Mouse (Mus musculus): ENCODE measurements at regions not wholly inside any gene's neighbourhood (a gene's known extent, or its start where the extent isn't known, plus 50 kb on each side); places are given as distances from the start of the nearest gene placed in this dataset.

DNA sequence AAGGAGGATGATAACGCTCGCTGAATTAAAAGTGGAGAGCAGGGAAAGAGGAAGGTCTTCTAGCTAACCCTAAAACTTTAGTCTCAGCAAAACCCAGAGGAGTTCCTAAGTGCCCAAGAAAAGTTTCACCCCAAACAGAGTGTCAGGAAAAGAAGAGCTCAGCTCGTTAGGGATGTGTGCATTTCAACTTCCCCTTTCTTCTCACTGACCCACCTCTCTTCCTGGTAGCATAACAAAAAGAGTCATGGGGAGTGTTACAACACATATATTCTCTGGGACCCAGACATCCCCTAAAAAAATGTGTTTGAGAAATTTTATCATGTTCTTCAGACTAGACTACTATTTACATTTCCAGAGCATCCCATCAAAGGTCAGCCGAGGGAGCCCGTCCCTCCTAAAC is 432.6 kb downstream of the Mctp2 start:
- no peak for DNase-seq (ENCODE audit: inconsistent age in 2 of 2, low spot score in 1 of 2)

DNA sequence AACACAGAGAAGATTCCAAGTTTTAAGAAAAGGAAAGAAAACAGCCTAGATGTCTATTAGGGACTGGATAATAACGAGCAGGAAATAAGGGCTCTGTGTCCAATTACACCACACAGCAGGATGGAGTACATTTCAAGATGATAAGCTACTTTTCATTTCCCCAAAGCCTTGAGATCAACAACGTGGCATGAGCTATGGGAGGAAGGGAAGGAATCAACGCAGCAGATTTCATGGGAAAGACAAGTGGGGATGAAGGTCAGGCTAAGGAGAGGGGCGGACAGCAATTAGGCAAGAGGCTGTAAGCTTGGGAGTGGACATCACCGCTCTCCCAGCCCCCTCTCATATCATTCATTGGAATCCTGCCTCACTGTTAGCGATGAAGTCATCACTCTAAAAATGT is 433.5 kb downstream of the Mctp2 start:
- DNase-seq (ENCODE audit: inconsistent age in 2 of 2, low spot score in 1 of 2), result no peak

DNA sequence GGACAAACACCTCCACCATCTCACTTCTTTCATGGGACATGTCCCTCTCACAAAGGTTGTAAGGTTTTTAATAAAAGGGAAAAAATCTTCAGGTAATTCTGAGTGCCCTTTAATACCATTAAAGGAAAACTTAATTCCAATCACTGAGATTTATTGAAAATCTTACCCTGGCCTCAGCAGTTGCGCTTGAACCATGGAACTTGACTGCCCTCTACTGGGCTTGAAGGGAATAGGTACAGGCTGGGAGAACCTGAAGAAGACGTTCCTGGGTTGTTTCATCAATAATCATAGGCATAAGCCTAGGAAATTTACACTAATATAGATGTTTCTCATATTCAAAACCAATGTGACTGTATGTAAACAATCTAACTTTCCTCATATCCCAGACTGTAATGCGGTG is 439.3 kb downstream of the Mctp2 start:
- DNase-seq (ENCODE audit: inconsistent age in 2 of 2, low spot score in 1 of 2), result peak; percentile 37 to 82

DNA sequence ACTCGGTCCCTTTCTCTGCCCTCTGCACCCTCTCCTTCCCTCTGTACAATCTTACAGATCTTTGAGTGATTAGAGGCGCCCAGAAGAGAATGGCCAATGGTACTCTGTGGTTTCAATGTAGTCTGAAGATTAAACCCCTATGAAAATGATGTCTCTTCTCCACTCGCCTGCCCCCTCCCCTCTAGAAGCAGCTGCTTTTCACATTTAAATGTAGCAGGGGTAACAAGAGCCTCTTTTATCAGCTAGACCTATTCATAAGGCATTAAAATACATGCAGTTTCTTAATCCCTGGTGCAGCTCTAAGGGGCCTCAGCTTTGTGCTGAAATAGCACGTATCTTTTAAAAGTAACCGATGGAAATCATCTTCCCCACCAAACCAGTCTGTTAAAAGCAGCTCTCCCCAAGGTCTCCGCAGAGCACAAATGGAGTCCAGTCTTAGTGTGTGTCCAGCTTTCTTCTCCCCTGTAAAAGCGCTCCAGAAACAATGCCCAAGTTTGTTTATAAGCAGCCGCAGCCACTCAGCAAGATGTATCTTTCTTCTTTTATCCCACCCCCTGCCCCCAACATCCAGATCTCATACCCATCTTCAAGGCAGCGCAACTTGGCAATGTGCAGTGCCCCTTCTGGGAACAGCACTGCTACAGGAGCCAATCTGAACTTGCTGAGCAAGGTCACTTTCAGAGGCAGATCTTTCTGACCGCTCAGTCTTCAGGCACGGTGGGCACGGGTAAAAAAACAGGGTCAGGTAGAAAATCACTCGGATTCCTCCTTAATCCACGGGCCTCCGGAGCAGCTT is 440.8 kb downstream of the Mctp2 start:
- DNase-seq (ENCODE audit: inconsistent age in 2 of 2, low spot score in 1 of 2), result no peak

DNA sequence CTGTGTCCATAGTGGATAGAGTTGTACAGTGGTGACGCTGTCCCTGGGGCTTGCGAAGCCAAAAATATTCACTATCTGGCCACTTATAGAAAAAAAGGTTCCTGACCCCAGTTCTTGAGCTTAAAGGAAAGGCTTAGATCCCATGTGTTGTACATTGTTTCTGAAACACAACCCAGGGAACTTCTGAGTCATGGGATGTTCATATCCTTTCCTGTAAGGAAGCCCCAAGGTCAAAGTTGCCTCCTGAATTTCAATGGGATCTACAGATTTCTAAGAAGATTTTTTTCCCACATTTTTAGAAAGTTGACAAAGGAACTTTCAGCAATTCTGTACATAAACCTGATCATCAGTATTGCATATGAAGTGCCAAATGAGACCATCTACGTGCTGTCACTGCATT is 453.5 kb downstream of the Mctp2 start:
- no peak for DNase-seq (ENCODE audit: inconsistent age in 2 of 2, low spot score in 1 of 2)

DNA sequence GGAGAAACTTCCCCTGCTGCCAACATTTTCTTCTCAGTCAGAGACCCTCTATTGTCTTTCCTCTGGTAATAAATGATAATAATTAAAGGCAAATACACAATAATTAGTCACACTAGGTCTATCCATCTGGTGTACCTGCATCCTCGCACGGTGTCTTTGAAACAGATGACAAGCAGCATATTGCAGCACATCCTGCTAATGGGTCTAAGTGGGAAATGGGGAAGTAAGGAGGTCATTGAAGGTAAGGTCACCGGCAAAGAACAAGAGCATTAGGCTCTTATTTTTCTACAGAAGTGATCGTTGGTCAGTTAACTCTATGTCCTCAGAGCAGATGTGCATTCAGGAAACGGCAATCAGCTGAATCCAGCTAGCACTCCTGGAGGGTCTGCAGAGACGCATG is 457.2 kb downstream of the Mctp2 start:
- no peak for DNase-seq (ENCODE audit: inconsistent age in 2 of 2, low spot score in 1 of 2)

DNA sequence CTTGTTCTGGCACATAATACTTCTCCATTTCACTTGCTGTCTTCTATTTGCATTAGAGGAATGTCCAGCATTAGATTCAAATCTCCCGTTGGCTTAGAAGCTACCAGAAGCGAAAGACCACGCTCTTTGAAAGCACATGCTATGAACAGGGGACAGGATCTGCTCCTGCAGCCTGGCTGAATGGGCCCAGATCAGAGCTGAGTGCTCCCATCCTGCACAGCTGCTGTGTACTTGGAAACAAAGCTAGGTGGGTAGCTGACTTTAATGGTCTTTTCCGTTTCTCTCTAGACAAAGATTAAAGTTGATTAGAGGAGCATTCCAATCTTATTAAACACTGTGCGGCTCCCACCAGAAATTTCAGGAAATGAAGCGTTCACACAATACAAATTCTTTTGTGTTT is 468.6 kb downstream of the Mctp2 start:
- DNase-seq (ENCODE audit: inconsistent age in 2 of 2, low spot score in 1 of 2), result no peak

DNA sequence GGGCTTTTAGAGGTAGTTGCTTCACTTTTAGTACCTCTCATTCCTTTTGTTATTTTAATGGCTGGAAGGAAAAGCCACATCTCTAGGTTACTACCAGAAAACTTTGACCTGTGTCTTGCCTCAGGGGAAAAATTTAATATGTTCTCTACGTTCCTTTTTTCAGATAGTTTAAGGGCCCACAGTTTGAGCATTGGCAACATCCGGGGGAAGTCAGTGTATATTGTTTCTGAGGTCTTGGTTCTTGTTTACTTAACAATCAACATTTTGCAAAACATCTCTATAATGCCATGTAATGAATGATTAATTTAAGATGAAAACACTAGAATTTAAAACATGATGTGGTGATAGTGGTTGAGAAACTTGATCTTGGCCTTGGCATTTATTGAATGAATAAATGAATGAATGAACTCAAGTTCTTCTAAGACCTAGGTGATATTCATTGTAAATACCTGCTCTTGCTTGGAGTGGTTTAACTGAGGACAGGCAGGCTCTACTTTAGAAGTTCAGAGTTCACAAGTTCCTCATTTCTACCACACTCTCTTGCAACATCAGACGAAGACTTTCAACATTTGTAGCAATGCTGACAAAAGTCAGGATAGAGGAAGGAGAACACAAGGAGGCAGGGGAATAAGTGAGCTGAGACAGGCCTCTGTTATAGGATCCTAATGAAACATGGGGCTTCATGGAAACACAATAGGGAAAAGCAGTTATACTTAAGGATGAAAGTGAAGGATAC is 474.4 kb downstream of the Mctp2 start:
- DNase-seq (ENCODE audit: inconsistent age in 2 of 2, low spot score in 1 of 2), result no peak

DNA sequence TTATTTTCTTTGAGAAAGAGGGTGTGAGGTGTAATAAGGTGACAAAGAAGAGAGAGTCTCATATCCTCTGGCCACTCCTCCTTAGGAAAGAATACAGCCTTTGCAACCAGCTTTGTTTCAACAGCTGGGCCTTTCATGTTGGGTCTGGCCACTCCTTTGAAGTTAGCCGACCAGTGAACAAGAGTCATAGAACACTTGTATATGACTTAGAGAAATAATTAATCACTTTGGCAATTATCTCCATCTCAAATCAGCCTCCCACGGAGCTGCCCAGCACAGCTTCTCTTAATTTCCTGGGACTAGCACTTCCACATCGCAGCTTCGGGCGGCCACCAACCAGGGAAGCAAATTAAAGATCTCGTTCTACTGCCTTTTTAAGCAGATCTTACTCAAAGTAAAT is 476.8 kb downstream of the Mctp2 start:
- DNase-seq (ENCODE audit: inconsistent age in 2 of 2, low spot score in 1 of 2), result no peak

DNA sequence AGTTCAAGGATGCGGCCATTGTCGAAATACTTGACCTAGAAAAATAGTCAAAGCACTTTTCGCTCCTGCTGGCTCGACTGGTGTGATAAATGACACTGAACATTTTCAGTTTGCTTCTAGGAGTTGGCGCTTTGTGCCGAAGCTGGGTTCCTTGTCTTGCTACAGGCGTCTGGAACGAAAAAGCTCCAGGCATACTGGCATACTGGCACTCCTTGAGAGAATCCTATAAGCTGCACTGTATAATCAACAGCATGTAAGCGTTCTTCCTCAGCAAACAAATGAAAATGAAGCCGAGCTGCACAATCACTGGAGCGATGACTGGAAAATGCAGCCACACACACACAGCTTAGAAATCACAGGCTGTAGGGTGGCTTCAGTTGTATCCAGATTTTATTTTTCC is 464.9 kb upstream of the Gm10295 start:
- DNase-seq (ENCODE audit: inconsistent age in 2 of 2, low spot score in 1 of 2), result no peak

DNA sequence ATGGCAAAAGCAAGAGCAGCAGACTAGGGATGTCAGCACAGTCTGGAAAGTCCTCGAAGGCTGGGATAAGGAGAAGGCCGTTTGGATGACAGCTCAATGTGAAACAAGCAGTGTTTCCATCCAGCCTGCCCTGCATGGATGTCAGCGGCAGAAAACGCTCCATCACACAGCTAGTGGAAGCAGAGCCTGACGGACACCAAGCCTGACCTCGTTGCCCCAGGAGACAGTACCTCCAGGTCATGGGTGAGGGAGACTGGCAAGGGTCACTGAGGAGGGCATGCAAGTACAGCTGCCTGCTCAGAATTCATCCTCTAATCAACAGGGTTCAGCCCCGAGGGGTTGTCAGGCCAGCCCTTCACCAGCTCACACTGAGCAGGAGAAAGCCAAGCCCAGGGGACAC is 442.9 kb upstream of the Gm10295 start:
- peak in 1 of 2 experiments; percentile 64 for DNase-seq (ENCODE audit: inconsistent age in 2 of 2, low spot score in 1 of 2)

DNA sequence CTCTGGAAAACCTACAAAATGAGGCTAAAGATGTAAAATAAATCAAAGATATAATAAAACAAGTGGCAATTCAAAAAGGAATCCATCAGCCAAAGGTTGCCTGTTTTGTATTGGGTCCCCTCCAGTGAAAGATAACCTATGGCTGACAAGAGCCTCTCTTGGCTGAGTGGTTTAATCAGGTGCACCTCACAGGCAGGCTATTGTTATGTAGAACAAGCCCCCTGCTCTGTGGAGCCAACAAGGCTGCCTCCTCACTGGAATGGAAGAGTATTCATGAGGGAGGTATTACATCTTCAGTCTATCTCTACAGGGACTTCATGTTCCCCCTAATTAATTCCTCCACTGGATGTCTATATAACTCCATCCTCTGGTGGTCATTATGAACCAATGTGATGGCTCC is 437.1 kb upstream of the Gm10295 start:
- no peak for DNase-seq (ENCODE audit: inconsistent age in 2 of 2, low spot score in 1 of 2)

DNA sequence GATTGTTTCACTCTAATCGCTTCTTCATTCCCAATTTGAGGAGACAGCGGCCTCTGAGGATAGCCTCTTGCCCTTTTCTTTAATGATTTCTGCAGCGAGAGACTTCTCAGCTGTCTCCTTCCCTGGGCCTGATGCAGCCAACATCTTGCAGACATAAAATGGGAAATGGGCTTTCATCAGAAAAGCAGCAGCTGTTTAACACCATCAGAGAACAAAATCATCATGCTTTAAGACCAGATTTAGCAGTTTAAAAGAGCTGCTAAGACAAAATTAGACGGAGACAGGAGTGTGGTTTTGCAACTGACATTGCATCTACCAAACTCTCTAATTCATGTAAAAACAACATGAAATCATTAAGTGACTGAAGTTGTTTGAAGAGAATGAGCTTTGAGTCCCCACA is 431.2 kb upstream of the Gm10295 start:
- DNase-seq (ENCODE audit: inconsistent age in 2 of 2, low spot score in 1 of 2), result no peak

DNA sequence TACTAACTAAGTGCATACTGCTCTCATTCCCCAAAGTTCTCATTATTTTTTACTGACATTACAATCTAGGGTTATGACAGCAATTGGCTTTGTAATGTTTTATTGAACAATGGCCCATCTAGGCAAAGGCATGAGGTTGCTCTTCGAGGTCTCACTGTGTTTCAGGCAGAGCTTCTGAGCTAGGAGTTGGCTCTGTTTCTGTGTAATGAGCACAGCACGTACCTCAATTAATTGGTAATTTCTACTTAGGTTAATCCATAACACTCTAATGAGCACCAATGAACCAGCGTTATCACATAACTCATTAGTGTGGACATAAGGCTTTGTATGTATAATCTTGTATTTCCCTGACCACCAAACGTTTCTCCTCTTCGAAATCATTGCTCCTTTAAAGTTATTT is 398.6 kb upstream of the Gm10295 start:
- no peak for DNase-seq (ENCODE audit: inconsistent age in 2 of 2, low spot score in 1 of 2)

DNA sequence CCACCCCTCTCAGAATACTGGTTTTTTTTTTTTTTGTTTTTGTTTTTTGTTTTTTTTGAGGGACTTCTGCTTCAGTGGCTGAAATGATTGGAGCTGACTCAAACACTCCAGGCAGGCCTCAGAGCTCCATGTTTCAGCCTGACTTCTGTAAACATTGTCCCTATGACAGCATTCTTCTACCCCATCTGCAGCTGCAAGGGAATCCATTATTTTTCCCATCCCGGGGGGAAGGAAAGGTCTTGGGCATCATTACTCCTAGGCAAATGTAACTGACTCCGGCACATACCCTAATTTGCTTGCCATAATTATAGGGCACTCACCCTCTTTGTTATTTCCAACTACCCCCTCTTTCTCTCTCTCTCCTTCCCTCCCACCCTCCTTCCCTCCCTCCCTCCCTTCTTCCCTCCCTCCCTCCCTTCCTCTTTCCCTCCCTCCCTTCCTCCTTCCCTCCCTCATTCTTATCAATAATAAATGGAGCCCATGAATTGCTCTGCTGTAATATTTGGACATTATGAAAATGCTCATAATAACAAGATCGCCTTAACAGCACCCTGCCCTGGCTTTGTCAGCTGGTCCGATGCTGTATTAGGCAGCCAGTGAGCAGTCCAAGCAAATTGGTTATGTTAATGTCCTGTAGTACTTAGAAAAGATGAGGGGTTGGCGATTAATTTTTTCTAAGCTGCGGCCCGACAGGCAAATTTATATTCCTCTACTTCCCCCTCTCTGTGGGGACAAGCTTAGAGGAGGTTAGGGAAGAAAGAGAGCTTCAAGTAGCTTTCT is 395.0 kb upstream of the Gm10295 start:
- DNase-seq (ENCODE audit: inconsistent age in 2 of 2, low spot score in 1 of 2), result no peak

DNA sequence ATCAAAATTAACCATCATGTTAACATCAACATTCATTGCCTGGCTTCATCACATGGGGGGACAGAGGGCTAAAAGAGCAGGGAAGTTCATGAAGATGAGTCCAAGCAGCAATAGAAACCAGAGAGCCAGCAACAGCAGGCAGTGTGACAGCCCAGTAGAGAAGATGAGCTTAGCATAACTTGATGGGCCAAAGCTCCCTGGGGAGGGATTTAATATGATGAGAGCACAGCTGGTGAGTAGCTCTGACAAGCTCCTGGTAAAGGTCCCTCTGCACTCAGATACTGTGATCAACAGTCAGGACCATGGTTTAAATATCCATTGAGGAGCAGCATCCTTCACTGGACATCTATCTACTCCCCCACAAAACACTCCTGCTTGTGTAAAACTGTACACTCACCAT is 377.2 kb upstream of the Gm10295 start:
- DNase-seq (ENCODE audit: inconsistent age in 2 of 2, low spot score in 1 of 2), result no peak

DNA sequence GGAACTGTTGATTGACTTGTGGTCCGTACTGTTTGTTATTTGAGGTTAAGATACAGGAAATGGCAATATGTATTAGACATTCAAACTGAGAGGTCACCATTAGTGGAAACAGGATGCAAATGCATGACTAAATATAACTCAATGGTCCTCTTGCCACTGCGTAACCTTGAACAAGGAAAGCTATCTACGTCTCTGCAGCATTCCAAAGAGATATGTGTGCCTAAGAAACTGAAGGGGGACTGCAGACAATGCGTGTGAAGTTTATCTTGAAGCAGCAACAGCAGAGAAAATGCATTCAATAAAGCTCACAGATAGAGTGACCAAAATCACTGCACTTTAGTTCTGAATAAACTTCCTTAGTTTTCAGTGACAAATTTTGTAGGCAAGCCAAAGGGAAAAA is 356.9 kb upstream of the Gm10295 start:
- DNase-seq (ENCODE audit: inconsistent age in 2 of 2, low spot score in 1 of 2), result no peak

DNA sequence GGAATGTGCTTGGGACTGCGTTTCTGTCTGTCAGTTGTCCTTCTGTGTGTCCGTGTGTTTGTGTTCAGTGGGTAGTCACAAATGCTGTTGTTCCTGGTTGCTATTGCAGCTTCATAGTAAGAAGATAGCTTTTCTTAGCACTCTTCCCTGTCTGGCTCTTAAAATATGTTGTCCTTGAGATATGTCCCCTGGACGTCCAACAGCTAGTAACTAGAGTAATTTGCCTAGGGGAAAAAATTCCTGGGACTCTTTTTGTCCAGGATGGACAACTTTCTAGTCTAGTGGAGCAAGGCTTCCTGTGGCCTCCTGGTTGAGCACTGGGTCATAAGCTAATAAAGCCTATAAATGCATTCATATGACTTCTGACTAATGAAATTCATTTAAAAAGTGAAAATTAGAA is 354.9 kb upstream of the Gm10295 start:
- no peak for DNase-seq (ENCODE audit: inconsistent age in 2 of 2, low spot score in 1 of 2)

DNA sequence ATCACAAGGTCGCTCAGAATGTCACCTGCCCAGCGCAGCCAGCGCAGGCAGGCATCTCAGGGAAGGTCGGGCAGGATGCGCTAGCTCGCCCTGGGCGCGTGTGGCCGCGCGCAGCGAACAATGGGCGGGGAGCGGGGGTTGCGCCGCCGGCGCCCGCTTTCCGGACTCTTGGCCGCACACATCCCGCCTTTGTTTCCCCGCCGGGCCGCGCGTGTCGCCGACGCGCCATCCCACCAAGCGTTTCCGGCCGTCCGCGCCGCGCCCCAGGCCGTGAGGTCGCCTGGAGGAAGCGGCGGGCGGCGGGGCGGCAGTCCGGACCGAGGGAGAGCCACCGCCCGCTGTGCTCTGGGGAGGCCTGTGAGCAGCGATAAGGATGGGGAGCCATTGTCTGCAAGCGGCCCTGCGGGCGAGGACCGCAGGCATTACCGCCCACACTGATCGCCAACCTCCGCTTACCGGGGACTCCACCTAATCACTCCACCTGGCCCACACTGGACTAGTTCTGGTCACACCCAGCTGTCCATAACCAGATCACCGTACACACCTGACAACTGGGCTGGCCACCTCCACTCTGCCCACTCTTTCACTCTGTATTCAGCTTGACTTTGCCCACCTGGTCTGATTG is 354.3 kb upstream of the Gm10295 start:
- peak; percentile 75 to 77 for DNase-seq (ENCODE audit: inconsistent age in 2 of 2, low spot score in 1 of 2)

DNA sequence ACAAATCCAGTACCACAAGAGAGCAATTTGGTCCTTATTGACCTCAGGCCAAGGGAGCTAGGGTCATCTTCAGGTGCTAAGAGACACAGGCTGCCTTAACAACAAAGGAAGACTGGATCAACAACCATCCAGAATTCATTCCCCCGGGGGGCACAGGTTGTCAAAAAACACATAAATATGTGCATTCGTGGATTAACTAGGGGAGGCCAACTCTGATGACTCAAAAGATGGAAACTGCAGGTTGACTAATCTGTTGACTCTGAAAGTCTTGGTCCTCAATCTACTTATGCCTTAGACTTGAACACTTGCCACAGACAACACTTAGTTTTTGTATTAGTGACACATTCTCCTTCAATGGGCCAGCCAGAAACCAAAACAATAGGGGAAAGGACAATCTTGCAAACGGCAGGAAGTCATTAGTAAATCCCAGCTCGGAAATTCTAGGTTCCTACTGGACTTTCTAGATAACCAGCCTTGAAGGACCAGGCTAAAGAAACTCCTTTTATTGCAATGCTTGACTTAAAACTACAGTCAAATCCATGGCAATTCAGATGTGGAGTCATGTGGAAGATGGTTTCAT is 353.5 kb upstream of the Gm10295 start:
- peak in 1 of 2 experiments; percentile 42 for DNase-seq (ENCODE audit: inconsistent age in 2 of 2, low spot score in 1 of 2)

All from adrenal gland, adult (tissue).